Mouse (Mus musculus) brain, embryonic 14.5 days (tissue): Measurements from ENCODE around the gene P3h4.

Source experiments
- CTCF ChIP-seq: fragments of 200-500 bp; IDR thresholded peaks from 2 replicates; pipeline ENCODE4 v1.5.1; 2012; ENCODE audit warnings: inconsistent platforms, mild to moderate bottlenecking, moderate library complexity, borderline replicate concordance; ENCODE audit not compliant: insufficient read depth, insufficient read length; ENCODE audit errors: extremely low read depth
- POLR2A ChIP-seq: fragments of 200-500 bp; IDR thresholded peaks from 2 replicates; pipeline ENCODE4 v1.6.1; 2012; ENCODE audit warnings: mild to moderate bottlenecking, inconsistent platforms, borderline replicate concordance; ENCODE audit not compliant: poor library complexity, insufficient read depth, insufficient read length, severe bottlenecking; ENCODE audit errors: extremely low read depth

DNA sequence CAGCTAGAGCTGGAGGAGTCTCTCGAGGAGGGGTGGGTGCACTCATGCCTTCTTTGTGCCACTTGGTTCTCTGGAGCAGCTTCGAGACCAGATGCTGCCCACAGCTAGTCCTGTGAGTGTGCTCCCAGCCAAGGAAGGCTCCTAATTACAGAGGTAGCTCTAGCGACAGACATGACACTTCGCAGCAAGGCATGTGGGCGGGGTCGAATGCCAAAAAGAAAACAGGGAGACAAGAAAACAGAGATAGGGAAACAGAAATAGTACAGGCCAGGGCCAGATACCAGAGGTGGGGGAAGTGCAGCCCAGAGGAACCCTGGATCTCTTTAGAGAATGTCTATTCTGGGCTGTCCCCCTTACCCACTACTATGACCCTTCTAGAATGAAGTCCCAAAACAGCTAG, 12.4 kb downstream of the P3h4 start:
- TF ChIP-seq POLR2A (no peak), CTCF (no peak)
